Mouse (Mus musculus): ENCODE results near the gene Itga6. TPM values are rescaled to one million over a fixed set of nuclear protein-coding genes. Genes with fewer than 3 reads are reported as not detected.
"Not testable (repeated sequence)": the region's sequence is repeated elsewhere in the genome, so short reads cannot be mapped to it uniquely, and the experiment has no call there.

Gene Itga6
- total RNA-seq, 2 experiments from 2014 or later = 104 to 114 TPM

DNA sequence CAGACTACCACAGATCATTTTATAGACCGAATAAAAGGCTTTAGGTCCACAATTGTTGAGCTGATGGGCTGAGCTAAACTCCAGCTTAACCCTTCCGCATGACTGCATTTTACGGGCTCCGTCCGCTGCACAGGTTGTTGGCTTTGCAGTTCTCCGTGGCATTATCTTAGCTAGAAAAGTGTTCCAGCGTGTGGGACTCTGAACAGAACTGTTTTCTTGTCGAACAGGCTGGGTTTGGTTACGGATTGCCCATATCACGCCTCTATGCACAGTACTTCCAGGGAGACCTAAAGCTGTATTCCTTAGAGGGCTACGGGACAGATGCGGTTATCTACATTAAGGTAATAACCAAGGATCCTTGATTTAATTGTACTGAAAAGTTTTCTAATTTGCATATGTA lies 152.0 kb downstream of the Itga6 start:
- DNase-seq = no peak

DNA sequence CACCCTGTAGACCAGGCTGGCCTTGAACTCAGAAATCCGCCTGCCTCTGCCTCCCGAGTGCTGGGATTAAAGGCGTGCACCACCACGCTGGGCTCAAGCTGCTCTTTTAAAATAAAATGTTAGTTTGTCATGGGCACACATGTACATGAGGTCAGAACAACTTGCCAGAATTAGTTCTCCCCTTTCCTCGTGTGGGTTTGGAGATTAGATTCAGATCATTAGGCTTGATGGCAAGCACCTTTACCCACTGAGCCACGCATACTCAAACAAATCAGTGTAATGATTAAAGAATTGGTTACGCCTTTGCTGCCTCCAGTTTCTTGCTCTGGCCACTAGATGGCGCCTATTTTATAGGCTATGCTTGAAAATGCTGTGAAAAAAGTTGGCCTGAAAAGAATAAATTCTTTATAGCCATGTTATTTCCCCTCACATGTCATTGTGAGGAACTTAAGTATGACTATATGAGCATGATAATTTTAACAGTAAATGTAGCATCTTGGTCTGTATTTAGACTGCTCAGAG lies 153.0 kb downstream of the Itga6 start:
- peak; percentile 52 for DNase-seq

DNA sequence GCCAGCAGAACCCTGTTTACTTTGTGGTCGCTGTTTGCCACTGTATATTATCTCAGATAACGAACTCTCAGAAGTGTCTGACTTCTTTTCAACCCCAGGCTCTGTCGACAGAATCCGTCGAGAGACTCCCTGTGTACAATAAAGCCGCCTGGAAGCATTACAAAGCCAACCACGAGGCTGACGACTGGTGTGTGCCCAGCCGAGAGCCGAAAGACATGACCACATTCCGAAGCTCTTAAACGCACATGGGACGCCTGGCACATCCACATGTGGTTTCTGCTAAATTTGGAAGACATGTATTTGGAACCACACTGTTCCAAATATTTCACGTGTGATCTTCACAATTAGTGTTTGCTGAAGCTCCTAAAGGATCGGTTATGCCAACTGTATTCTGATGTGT lies 154.5 kb downstream of the Itga6 start:
- peak; percentile 46 for DNase-seq

DNA sequence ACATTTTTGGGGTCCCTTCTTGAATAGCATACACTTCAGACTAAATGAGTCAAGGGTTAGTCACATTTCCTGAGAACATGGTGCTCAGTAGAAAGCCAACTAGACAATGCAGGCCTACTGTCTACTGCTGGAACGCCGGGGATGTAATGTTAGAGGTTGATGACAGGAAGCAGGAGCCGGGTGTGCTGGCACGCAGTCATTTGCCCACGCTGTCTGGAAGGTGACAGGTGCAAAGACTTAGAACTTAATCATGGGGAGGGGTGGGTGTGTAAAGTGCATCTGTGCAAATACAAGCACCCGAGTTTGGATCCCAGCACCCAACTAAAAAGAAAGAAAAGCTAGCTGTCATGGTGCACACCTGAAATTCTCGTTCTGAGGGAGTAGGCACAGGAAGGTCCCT lies 159.7 kb downstream of the Itga6 start:
- no peak for DNase-seq

DNA sequence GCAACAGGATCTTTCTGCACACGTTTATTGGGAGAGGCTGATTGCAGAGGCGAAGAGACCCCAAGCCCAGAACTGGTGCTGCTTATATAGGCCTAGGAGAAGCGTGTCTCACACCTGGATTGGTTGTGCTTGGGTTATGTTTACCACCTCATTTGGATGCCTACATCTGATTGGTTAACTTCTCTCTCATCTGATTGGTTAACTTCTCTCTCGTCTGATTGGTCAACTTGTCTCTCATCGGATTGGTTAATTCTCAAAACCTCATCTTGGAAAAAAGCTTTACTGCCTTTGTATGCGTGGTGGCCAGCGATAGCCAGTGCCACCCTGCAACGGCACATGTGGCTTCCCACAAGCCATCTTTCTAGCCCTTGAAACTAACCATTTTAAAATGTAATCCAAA lies 160.9 kb downstream of the Itga6 start:
- DNase-seq = not testable (repeated sequence)

Other genes starting within 250 kb of the Itga6 start
- under 1 TPM; 0.14 to 0.43 TPM for gene Dlx1, start 217.5 kb upstream of the Itga6 start, total RNA-seq (2021)
- under 1 TPM in 1 of 2 experiments, not detected in 1; 0.11 TPM for gene Dlx2, start 198.9 kb upstream of the Itga6 start, total RNA-seq (2021)
- 100 to 1,000 TPM; 129 to 138 TPM for gene Pdk1, start 127.6 kb downstream of the Itga6 start, total RNA-seq (2021)
- gene Rapgef4, start 235.6 kb downstream of the Itga6 start, total RNA-seq (2021) = 10 to 100 TPM; 11.1 to 13.6 TPM